Mouse (Mus musculus) MEL (cell line): ENCODE results near the gene Fam13a. TPM values are rescaled to one million over a fixed set of nuclear protein-coding genes. Genes with fewer than 3 reads are reported as not detected.

ENCODE experiments used
- DNase-seq: peaks from one replicate; pipeline ENCODE4 v3.0.0; 2011; ENCODE audit warnings: low read depth, low spot score
- H3K27ac ChIP-seq: 2 replicates; pipeline ENCODE4 v1.5.1; 2012; ENCODE audit warnings: low read depth, mild to moderate bottlenecking, control low read depth, low read length, moderate library complexity; ENCODE audit not compliant: control insufficient read depth
- H3K27me3 ChIP-seq, 2 experiments: fragments of 150-350 bp in 1 of 2; sonication (generic) in 1 of 2; 2 replicates each; pipeline ENCODE4 v1.6.1; 2012; ENCODE audit warnings: low read length in 2 of 2, mild to moderate bottlenecking in 2 of 2, improper control_type of control experiment in 1 of 2, moderate library complexity in 1 of 2; ENCODE audit not compliant: insufficient read depth in 2 of 2, control insufficient read depth in 1 of 2
- H3K36me3 ChIP-seq, 2 experiments: 2 replicates each; pipeline ENCODE4 v1.6.1; 2012 to 2014; ENCODE audit warnings: low read length in 2 of 2, improper control_type of control experiment in 1 of 2, inconsistent platforms in 1 of 2, mild to moderate bottlenecking in 1 of 2; ENCODE audit not compliant: insufficient read depth in 2 of 2, control insufficient read depth in 1 of 2
- H3K4me1 ChIP-seq, 2 experiments: fragments of 150-350 bp in 1 of 2; sonication (generic) in 1 of 2; 2 replicates each; pipeline ENCODE4 v1.6.1; 2012; ENCODE audit warnings: low read length in 2 of 2, improper control_type of control experiment in 1 of 2, mild to moderate bottlenecking in 1 of 2; ENCODE audit not compliant: insufficient read depth in 2 of 2, control insufficient read depth in 1 of 2
- H3K4me3 ChIP-seq, 2 experiments: fragments of 150-350 bp in 1 of 2; sonication (generic) in 1 of 2; 2 replicates each; pipeline ENCODE4 v1.5.1; 2012; ENCODE audit warnings: low read depth in 2 of 2, low read length in 2 of 2, mild to moderate bottlenecking in 2 of 2, moderate library complexity in 2 of 2, control low read depth in 1 of 2, improper control_type of control experiment in 1 of 2; ENCODE audit not compliant: control insufficient read depth in 1 of 2, insufficient read depth in 1 of 2
- H3K79me2 ChIP-seq: 2 replicates; pipeline ENCODE4 v1.6.1; 2012; ENCODE audit warnings: mild to moderate bottlenecking, low read length, moderate library complexity; ENCODE audit not compliant: control insufficient read depth, poor library complexity, insufficient read depth
- H3K9ac ChIP-seq: 2 replicates; pipeline ENCODE4 v1.6.1; 2012; ENCODE audit warnings: low read depth, mild to moderate bottlenecking, control low read depth, low read length, moderate library complexity; ENCODE audit not compliant: control insufficient read depth, poor library complexity, severe bottlenecking
- H3K9me3 ChIP-seq: fragments of 150-350 bp; sonication (generic); replicated peaks from 2 replicates; pipeline ENCODE4 v1.6.1; 2012; ENCODE audit warnings: mild to moderate bottlenecking, low read length, improper control_type of control experiment, moderate library complexity; ENCODE audit not compliant: insufficient read depth
- CHD2 ChIP-seq: IDR thresholded peaks from 2 replicates; pipeline ENCODE4 v1.6.1; 2011; ENCODE audit warnings: low read length, improper control_type of control experiment
- CTCF ChIP-seq, 3 experiments: IDR thresholded peaks in 2 of 3; conservative IDR thresholded peaks in 1 of 3; 2 replicates each; pipeline ENCODE4 v1.5.1; 2011 to 2012; ENCODE audit warnings: low read length in 3 of 3, low read depth in 2 of 3, mild to moderate bottlenecking in 2 of 3, improper control_type of control experiment in 1 of 3, inconsistent platforms in 1 of 3, mixed read lengths in 1 of 3, moderate library complexity in 1 of 3; ENCODE audit not compliant: control insufficient read depth in 1 of 3, insufficient read depth in 1 of 3, poor library complexity in 1 of 3, severe bottlenecking in 1 of 3
- EP300 ChIP-seq, 2 experiments: IDR thresholded peaks; 2 replicates each; pipeline ENCODE4 v1.6.1; 2011; ENCODE audit warnings: improper control_type of control experiment in 2 of 2, low read length in 2 of 2, low read depth in 1 of 2, mild to moderate bottlenecking in 1 of 2
- ETS1 ChIP-seq: IDR thresholded peaks from 2 replicates; pipeline ENCODE4 v1.6.1; 2012; ENCODE audit warnings: low read depth, mild to moderate bottlenecking, inconsistent platforms, low read length, improper control_type of control experiment, moderate library complexity
- GABPA ChIP-seq: IDR thresholded peaks from 2 replicates; pipeline ENCODE4 v1.6.1; 2012; ENCODE audit warnings: low read depth, mild to moderate bottlenecking, inconsistent platforms, low read length, improper control_type of control experiment, moderate library complexity
- GATA1 ChIP-seq: IDR thresholded peaks from 2 replicates; pipeline ENCODE4 v1.6.1; 2011; ENCODE audit warnings: low read depth, low read length, improper control_type of control experiment
- POLR2AphosphoS5 ChIP-seq: IDR thresholded peaks from 2 replicates; pipeline ENCODE4 v1.6.1; 2012; ENCODE audit warnings: low read depth, borderline replicate concordance, mild to moderate bottlenecking, inconsistent platforms, low read length, moderate library complexity, mixed read lengths
- RCOR1 ChIP-seq: IDR thresholded peaks from 2 replicates; pipeline ENCODE4 v1.6.1; 2012; ENCODE audit warnings: low read depth, mild to moderate bottlenecking, inconsistent platforms, low read length, improper control_type of control experiment
- TAL1 ChIP-seq: IDR thresholded peaks from 2 replicates; pipeline ENCODE4 v1.6.1; 2012; ENCODE audit warnings: mild to moderate bottlenecking, inconsistent platforms, low read length, moderate library complexity, mixed read lengths
- TBP ChIP-seq: IDR thresholded peaks from 2 replicates; pipeline ENCODE4 v1.8.0; 2011; ENCODE audit warnings: low read depth, low read length, improper control_type of control experiment
- ZC3H11A ChIP-seq: IDR thresholded peaks from 2 replicates; pipeline ENCODE4 v1.6.1; 2012; ENCODE audit warnings: low read depth, mild to moderate bottlenecking, inconsistent platforms, low read length, improper control_type of control experiment
- ZNF384 ChIP-seq: IDR thresholded peaks from 2 replicates; pipeline ENCODE4 v1.6.1; 2012; ENCODE audit warnings: low read depth, mild to moderate bottlenecking, inconsistent platforms, low read length, improper control_type of control experiment
- polyA plus RNA-seq, 2 experiments: library from polyadenylated mRNA; stranded (reverse) in 1 of 2; unstranded in 1 of 2; fragments of >175 nt in 1 of 2; fragments of >200 nt in 1 of 2; gene quantifications; 2 replicates each; pipeline versions ENCODE4 v1.2.1 to v1.2.4; 2012; ENCODE audit warnings: low replicate concordance in 2 of 2, low read depth in 1 of 2; ENCODE audit not compliant: insufficient read length in 2 of 2, insufficient read depth in 1 of 2, missing spikeins in 1 of 2
- total RNA-seq: library from RNA; depleted of rRNA; stranded (reverse); fragments of 300-350 nt; gene quantifications from 2 replicates; pipeline ENCODE4 v1.2.3, GENCODE M21; 2012

Gene Fam13a
- total and polyA plus RNA-seq, 3 experiments = not detected

GRCm38 (mm10) chr6:59020346-59020745, 4.0 kb downstream of the Fam13a start:
- Histone ChIP-seq H3K79me2 (no peaks in the 10 kb centered on the region), H3K9ac (no peak overlapping the region), H3K4me1 (no peaks in the 10 kb centered on the region), H3K27ac (no peak overlapping the region), H3K36me3 (no peaks in the 10 kb centered on the region), H3K27me3 (no peaks in the 10 kb centered on the region), H3K9me3 (no peaks in the 10 kb centered on the region), H3K4me3 (no peak overlapping the region)
- TF ChIP-seq EP300 (IDR thresholded peaks at IDR 0.05; ENCODE audit: low read depth in 1 of 2, low read length in 2 of 2) (no peak), CTCF (IDR thresholded peaks at IDR 0.05 in 2 of 3, conservative IDR thresholded peaks at IDR 0.05 in 1 of 3; ENCODE audit: control insufficient read depth in 1 of 3, insufficient read depth in 1 of 3, low read depth in 2 of 3, low read length in 3 of 3, poor library complexity in 1 of 3, severe bottlenecking in 1 of 3) (peak in 1 of 3 experiments; percentile 9; a peak in 1 of 6 replicates)
- no peak for DNase-seq

GRCm38 (mm10) chr6:59019847-59020246, 4.5 kb downstream of the Fam13a start:
- no peaks in the 10 kb centered on the region for H3K79me2 ChIP-seq
- H3K4me1 ChIP-seq = no peaks in the 10 kb centered on the region
- H3K9ac ChIP-seq = no peak overlapping the region
- DNase-seq = no peak
- TF ChIP-seq RCOR1 (no peak), TBP (no peak), GATA1 (no peak), TAL1 (no peak), POLR2AphosphoS5 (no peak), ZNF384 (no peak), CHD2 (no peak), EP300 (IDR thresholded peaks at IDR 0.05; ENCODE audit: low read depth in 1 of 2, low read length in 2 of 2) (no peak), GABPA (no peak)
- H3K4me3 ChIP-seq = no peak overlapping the region
- H3K27me3 ChIP-seq = no peaks in the 10 kb centered on the region
- no peak overlapping the region for H3K27ac ChIP-seq
- H3K9me3 ChIP-seq = no peaks in the 10 kb centered on the region
- no peaks in the 10 kb centered on the region for H3K36me3 ChIP-seq

- no peaks in the 10 kb centered on the region for H3K36me3 ChIP-seq
- H3K9ac ChIP-seq = no peak overlapping the region
- H3K4me1 ChIP-seq = no peaks in the 10 kb centered on the region
- TF ChIP-seq ZC3H11A (no peak), POLR2AphosphoS5 (peak; percentile 71; the same call in 1 of the 2 replicates), ETS1 (no peak)
- no peak for DNase-seq
- no peak overlapping the region for H3K4me3 ChIP-seq
- no peaks in the 10 kb centered on the region for H3K79me2 ChIP-seq
- no peaks in the 10 kb centered on the region for H3K9me3 ChIP-seq
- no peaks in the 10 kb centered on the region for H3K27me3 ChIP-seq
- H3K27ac ChIP-seq = no peak overlapping the region
Measured at GRCm38 (mm10) chr6:59016336-59016832, 8.0 kb downstream of the Fam13a start.
